Mouse (Mus musculus): ENCODE measurements at regions not wholly inside any gene's neighbourhood (a gene's known extent, or its start where the extent isn't known, plus 50 kb on each side); places are given as distances from the start of the nearest gene placed in this dataset.

DNA sequence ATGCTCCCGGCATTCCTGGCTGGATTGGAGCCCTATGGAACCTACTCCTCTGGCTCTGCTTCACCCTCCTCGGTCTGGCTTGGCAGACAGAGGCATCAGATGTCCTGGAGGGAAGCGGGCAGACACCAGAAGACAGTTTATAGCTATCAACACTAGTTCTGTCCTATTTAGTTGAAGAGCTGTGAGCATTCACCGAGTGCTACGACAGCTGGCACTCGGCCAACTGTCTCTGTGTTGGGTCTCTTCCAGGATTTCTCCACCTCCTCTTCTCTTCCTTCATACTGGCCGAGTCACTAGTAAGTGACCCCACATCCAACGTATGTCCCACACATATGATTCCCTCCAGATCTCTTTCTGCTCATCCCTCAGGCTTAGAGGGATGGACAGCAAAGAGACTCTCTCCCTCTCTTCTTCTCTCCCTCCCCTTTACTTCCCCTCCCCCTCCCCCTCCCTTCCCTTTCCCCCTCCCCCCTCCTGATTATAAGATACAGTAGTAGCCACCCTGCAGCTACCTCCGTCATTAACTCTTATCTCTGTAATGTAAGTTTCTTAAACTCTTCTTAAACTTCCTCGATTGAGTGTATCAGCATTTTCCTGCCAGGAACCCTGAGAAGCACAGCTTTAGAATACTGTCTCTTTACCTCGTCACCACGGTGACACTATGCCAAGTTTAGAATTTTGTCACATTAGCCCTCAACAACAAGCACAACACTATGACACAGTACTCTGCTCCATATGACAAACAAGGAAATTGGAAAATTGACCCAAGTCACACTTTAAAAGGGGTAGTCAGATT, 68.1 kb upstream of the Dab2 start:
- Histone ChIP-seq H3K9ac (ENCODE audit: low read depth, low read length) (no peak overlapping the region), H3K4me2 (ENCODE audit: low read length) (no peak overlapping the region), H3K27me3 (ENCODE audit: insufficient read depth, low read length) (no peaks in the 10 kb centered on the region), H3K4me3 (replicated peaks; ENCODE audit: low read depth, low read length) (no peak overlapping the region), H3K4me1 (replicated peaks; ENCODE audit: insufficient read depth, low read length) (0 out of 2 replicates have a peak, but pooled peaks cover 3% of the 10 kb centered on the region), H3K27ac (no peak overlapping the region), H3K9me3 (replicated peaks; ENCODE audit: low read length) (no peaks in the 10 kb centered on the region), H3K36me3 (ENCODE audit: insufficient read depth, low read length) (no peaks in the 10 kb centered on the region)
- no peak for ATAC-seq (replicated peaks; ENCODE audit: low FRiP score, low read depth)
- TF ChIP-seq CTCF (IDR thresholded peaks at IDR 0.05; ENCODE audit: low read depth): no peak
- 53% methylated on average over 12 of the region's 12 CpGs for WGBS
- no peak for DNase-seq (ENCODE audit: low spot score)

DNA sequence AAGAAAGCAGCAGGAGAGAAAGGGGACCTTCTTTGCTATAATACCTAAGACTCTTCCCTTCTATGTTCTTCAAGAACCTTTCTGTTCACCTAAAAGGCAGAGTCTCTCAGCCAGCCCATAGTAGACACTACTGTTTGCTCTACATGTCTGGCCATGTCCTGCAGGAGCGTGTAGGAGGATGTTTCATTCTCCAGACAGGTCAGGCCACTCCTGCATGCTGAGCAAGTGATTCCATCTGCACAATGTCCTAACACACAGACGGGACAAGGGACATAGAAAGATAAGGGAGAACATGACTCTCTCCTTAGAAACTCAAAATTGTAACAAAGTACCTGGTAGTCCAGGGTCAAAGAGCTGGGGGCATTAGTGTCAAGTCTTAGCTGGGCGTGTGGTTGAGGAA, 66.0 kb upstream of the Dab2 start:
- no peaks in the 10 kb centered on the region for H3K36me3 ChIP-seq (ENCODE audit: insufficient read depth, low read length)
- ATAC-seq (replicated peaks; ENCODE audit: low FRiP score, low read depth) (no peak), DNase-seq (ENCODE audit: low spot score) (no peak)
- no peak for TF ChIP-seq CTCF (IDR thresholded peaks at IDR 0.05; ENCODE audit: low read depth)
- no peaks in the 10 kb centered on the region for H3K9me3 ChIP-seq (replicated peaks; ENCODE audit: low read length)
- H3K4me2 ChIP-seq (ENCODE audit: low read length): no peak overlapping the region
- WGBS: 40% methylated on average over 3 of the region's 3 CpGs
- H3K4me1 ChIP-seq (replicated peaks; ENCODE audit: insufficient read depth, low read length): 0 out of 2 replicates have a peak, but pooled peaks cover 3% of the 10 kb centered on the region
- H3K27me3 ChIP-seq (ENCODE audit: insufficient read depth, low read length): no peaks in the 10 kb centered on the region
- H3K4me3 ChIP-seq (replicated peaks; ENCODE audit: low read depth, low read length): no peak overlapping the region
- H3K9ac ChIP-seq (ENCODE audit: low read depth, low read length): no peak overlapping the region
- no peak overlapping the region for H3K27ac ChIP-seq

DNA sequence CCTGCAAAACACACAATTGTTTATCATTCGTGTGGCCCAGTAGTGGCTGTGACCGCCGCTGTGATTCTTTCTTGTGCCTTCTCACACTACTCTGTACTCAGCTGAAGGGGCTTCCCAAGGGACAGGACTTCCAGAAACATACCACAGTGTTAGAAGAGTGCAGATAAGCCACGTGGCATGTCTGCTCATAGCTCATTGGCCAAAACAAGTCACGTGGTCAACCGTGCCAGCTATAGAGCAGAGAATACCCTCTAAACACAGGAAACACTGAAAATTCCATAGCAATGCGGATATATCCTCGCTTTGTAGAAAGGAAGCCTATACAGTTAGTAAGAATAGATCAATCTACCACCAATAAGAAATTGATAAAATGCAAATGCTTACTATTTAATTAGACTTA, 63.0 kb upstream of the Dab2 start:
- 88% methylated on average over 8 of the region's 8 CpGs for WGBS
- no peak for DNase-seq (ENCODE audit: low spot score)
- Histone ChIP-seq H3K9me3 (replicated peaks; ENCODE audit: low read length) (no peaks in the 10 kb centered on the region), H3K4me2 (ENCODE audit: low read length) (no peak overlapping the region), H3K9ac (ENCODE audit: low read depth, low read length) (no peak overlapping the region), H3K4me1 (replicated peaks; ENCODE audit: insufficient read depth, low read length) (no peaks in the 10 kb centered on the region), H3K4me3 (replicated peaks; ENCODE audit: low read depth, low read length) (no peak overlapping the region), H3K36me3 (ENCODE audit: insufficient read depth, low read length) (no peaks in the 10 kb centered on the region), H3K27ac (no peak overlapping the region), H3K27me3 (ENCODE audit: insufficient read depth, low read length) (no peaks in the 10 kb centered on the region)
- ATAC-seq (replicated peaks; ENCODE audit: low FRiP score, low read depth): no peak
- TF ChIP-seq CTCF (IDR thresholded peaks at IDR 0.05; ENCODE audit: low read depth): no peak

DNA sequence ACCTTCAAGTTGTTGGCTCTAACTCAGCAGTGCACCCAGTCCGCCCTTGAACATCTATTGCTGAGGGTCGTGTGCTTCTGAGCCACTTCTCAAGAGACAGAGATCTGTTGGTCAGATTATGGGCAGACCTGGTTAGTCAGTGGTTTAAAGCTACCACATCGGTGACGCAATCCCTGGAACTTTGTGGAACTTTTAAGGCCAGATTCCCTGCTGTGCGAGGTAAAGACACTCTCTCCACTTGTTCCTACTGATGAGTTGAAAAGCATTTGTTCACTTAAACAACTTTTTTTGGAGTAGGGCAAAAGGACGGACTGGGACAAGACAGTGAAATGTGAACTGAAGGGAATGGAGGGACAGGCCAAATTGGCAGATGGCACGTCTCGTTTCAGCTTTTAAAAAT, 61.9 kb upstream of the Dab2 start:
- DNase-seq (ENCODE audit: low spot score) (no peak), ATAC-seq (replicated peaks; ENCODE audit: low FRiP score, low read depth) (no peak)
- Histone ChIP-seq H3K4me2 (ENCODE audit: low read length) (no peak overlapping the region), H3K9ac (ENCODE audit: low read depth, low read length) (no peak overlapping the region), H3K9me3 (replicated peaks; ENCODE audit: low read length) (no peaks in the 10 kb centered on the region), H3K4me1 (replicated peaks; ENCODE audit: insufficient read depth, low read length) (no peaks in the 10 kb centered on the region), H3K36me3 (ENCODE audit: insufficient read depth, low read length) (no peaks in the 10 kb centered on the region), H3K4me3 (replicated peaks; ENCODE audit: low read depth, low read length) (no peak overlapping the region), H3K27ac (no peak overlapping the region), H3K27me3 (ENCODE audit: insufficient read depth, low read length) (no peaks in the 10 kb centered on the region)
- 57% methylated on average over 8 of the region's 8 CpGs for WGBS
- no peak for TF ChIP-seq CTCF (IDR thresholded peaks at IDR 0.05; ENCODE audit: low read depth)

DNA sequence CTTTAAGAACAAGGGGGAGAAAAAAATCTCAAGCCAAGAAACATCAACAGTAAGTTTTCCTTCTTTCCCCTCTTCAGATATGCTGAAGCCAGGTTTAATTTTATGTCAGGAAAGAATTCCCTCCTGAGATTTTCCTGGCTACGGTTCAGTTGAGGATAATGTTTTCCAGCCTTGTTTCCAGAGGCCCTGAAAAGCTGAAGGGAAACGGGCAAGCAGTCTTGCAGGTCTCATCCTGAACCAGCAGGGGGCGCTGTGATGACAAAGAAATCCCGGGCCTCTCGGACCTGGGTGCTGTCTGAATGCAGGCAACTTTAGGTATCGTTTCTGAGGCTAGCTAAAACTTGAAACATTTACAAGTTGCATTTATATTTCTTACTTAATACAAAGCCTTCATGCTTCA, 61.5 kb upstream of the Dab2 start:
- Histone ChIP-seq H3K4me1 (replicated peaks; ENCODE audit: insufficient read depth, low read length) (no peaks in the 10 kb centered on the region), H3K27ac (no peak overlapping the region), H3K27me3 (ENCODE audit: insufficient read depth, low read length) (no peaks in the 10 kb centered on the region), H3K9ac (ENCODE audit: low read depth, low read length) (no peak overlapping the region), H3K36me3 (ENCODE audit: insufficient read depth, low read length) (no peaks in the 10 kb centered on the region), H3K4me2 (ENCODE audit: low read length) (no peak overlapping the region), H3K9me3 (replicated peaks; ENCODE audit: low read length) (no peaks in the 10 kb centered on the region), H3K4me3 (replicated peaks; ENCODE audit: low read depth, low read length) (no peak overlapping the region)
- ATAC-seq (replicated peaks; ENCODE audit: low FRiP score, low read depth): peak; percentile 58; the same call in 1 of the 2 replicates
- peak; percentile 92 for DNase-seq (ENCODE audit: low spot score)
- TF ChIP-seq CTCF (IDR thresholded peaks at IDR 0.05; ENCODE audit: low read depth): peak; percentile 96
- WGBS: 0% methylated on average over 6 of the region's 6 CpGs

DNA sequence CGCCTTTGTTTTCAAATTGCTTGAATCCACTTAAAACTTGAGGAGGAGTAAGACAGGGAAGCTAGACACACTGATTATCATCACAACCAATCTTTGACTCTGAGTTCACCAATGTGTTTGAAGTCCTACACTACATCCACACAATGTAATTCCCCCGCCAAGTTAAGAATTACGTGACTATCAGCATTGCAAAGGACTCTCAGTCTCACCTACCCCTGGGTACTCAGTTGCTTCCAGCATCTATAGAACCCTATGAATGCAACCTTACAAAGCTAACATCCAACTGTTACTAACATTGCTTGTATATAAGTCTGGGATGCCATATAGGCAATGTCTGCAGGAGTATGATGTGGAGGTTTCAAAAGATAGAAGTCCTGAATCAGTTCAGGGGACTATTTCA, 60.8 kb upstream of the Dab2 start:
- no peak overlapping the region for H3K4me3 ChIP-seq (replicated peaks; ENCODE audit: low read depth, low read length)
- H3K4me1 ChIP-seq (replicated peaks; ENCODE audit: insufficient read depth, low read length): no peaks in the 10 kb centered on the region
- H3K4me2 ChIP-seq (ENCODE audit: low read length): no peak overlapping the region
- WGBS: 87% methylated on average over 3 of the region's 3 CpGs
- ATAC-seq (replicated peaks; ENCODE audit: low FRiP score, low read depth) (no peak), DNase-seq (ENCODE audit: low spot score) (no peak)
- no peak overlapping the region for H3K9ac ChIP-seq (ENCODE audit: low read depth, low read length)
- TF ChIP-seq CTCF (IDR thresholded peaks at IDR 0.05; ENCODE audit: low read depth): no peak
- no peak overlapping the region for H3K27ac ChIP-seq
- no peaks in the 10 kb centered on the region for H3K9me3 ChIP-seq (replicated peaks; ENCODE audit: low read length)
- H3K36me3 ChIP-seq (ENCODE audit: insufficient read depth, low read length): no peaks in the 10 kb centered on the region
- H3K27me3 ChIP-seq (ENCODE audit: insufficient read depth, low read length): no peaks in the 10 kb centered on the region

DNA sequence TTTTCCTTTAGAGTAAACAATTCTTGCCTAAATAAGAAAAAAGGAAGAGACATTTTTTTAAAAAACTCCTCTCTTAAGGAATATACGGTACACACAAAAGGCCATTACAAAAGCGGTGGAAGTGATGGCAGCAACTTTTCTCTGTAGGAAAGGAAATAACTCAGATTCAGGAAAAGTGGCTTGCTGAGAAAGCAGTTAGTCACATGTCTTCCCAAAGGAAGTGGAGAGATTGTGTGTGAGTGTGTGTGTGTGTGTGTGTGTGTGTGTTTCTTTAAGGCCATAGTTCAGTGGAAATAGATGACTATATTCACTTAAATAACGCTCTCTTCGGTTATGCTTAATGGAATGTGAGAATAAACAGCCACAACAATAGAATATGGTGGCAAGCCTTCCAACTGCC, 57.5 kb upstream of the Dab2 start:
- WGBS: 54% methylated on average over 4 of the region's 4 CpGs
- no peak overlapping the region for H3K27ac ChIP-seq
- no peaks in the 10 kb centered on the region for H3K9me3 ChIP-seq (replicated peaks; ENCODE audit: low read length)
- ATAC-seq (replicated peaks; ENCODE audit: low FRiP score, low read depth): no peak
- no peak for TF ChIP-seq CTCF (IDR thresholded peaks at IDR 0.05; ENCODE audit: low read depth)
- H3K27me3 ChIP-seq (ENCODE audit: insufficient read depth, low read length): no peaks in the 10 kb centered on the region
- H3K36me3 ChIP-seq (ENCODE audit: insufficient read depth, low read length): no peaks in the 10 kb centered on the region
- peak; percentile 63 for DNase-seq (ENCODE audit: low spot score)
- H3K4me3 ChIP-seq (replicated peaks; ENCODE audit: low read depth, low read length): no peak overlapping the region
- no peak overlapping the region for H3K4me2 ChIP-seq (ENCODE audit: low read length)
- H3K4me1 ChIP-seq (replicated peaks; ENCODE audit: insufficient read depth, low read length): no peaks in the 10 kb centered on the region
- no peak overlapping the region for H3K9ac ChIP-seq (ENCODE audit: low read depth, low read length)

Data from kidney, postnatal 0 days (tissue).